Mouse (Mus musculus): ENCODE data around the gene 2310022A10Rik.

Gene 2310022A10Rik

DNA sequence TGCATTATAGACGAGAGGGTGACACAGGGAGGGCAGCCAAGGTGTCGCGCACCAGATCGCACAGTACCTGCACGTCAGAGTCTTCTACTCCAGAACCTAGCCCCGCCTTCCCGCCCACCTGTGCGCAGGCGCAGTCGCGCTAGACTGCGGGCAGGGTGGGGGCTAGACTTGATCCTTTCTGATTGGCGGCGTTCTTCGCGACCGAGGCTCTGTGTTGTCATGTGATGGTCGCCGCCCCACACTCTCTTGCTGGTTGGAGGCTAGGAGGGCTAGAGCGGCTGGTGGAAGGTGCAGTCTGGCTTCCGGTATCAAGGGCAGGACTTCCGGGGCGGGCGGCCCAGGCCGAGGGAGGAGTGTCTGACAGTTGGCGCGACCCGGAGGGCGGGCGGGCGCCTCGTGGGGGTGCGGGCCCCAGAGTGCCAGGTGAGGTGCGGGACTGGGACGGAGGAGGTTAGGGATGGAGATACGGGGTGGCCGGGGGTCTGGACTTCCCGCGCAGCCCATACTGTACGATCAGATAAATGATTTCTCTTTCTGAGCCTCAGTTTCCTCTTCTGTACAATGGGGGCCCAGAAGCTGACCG lies at the start of gene 2310022A10Rik, which contains the start of gene Pld3:
Gene 2310022A10Rik, plus strand, starts transcription at position 303 of the 583 bp plus-strand sequence.
Gene Pld3, minus strand, starts transcription at position 288 of the 583 bp plus-strand sequence.
- in situ Hi-C loops (cut with MboI, MseI): no loop called here

- in situ Hi-C loops (cut with MboI, MseI): no loop called here
These were observed 46.2 kb upstream of the 2310022A10Rik start for GRCm38 (mm10) chr7:27506765-27507370.

- in situ Hi-C loops (cut with MboI, MseI): no loop called here
These were observed 45.1 kb upstream of the 2310022A10Rik start for GRCm38 (mm10) chr7:27507711-27508647.

GRCm38 (mm10) chr7:27508648-27509005 lies 44.4 kb upstream of the 2310022A10Rik start:
- in situ Hi-C loops (cut with MboI, MseI): no loop called here

DNA sequence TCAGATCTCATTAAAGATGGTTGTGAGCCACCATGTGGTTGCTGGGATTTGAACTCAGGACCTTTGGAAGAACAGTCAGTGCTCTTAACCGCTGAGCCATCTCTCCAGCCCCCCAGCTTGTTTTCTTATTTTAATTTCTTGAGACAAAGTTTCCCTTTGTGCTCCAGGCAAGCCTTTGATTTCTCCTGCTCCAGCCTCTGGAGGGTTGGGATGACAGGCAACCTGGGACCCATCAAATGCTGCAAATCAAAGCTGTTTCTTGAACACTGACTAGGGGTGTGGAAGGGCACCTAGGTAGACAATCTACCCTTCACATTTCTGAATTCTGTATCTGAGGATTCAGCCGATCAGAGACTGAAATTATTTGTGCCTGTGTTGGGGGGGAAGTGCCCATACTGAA lies 42.2 kb upstream of the 2310022A10Rik start:
- in situ Hi-C loops (cut with MboI, MseI): no loop called here

- in situ Hi-C loops (cut with MboI, MseI): no loop called here
These were observed 38.1 kb upstream of the 2310022A10Rik start for GRCm38 (mm10) chr7:27514961-27515360.

GRCm38 (mm10) chr7:27518314-27518713 lies 34.7 kb upstream of the 2310022A10Rik start:
- in situ Hi-C loops (cut with MboI, MseI): no loop called here

DNA sequence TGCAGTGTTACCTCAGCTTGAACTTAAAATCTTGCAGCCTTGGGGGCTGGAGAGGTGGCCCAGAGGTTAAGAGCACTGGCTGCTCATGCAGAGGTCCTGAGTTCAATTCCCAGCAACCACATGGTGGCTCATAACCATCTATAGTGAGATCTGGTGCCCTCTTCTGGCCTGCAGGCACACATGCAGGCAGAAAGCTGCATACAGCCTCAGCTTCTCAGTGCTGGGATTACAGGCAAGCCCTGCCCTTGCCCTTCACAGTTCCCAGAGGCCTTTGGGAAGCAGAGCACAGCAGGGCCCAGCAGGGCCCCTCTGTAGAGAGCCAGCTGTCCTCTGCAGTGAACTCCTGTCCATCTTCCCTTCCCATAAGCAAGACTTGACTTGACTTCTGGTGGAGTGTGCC lies 32.9 kb upstream of the 2310022A10Rik start:
- in situ Hi-C loops (cut with MboI, MseI): loop anchor here in 1 of 2 experiments (10.0 kb wide), 1 partner anchor 595 kb away; no protein-coding TSS in a partner anchor

- in situ Hi-C loops (cut with MboI, MseI): loop anchor here in 1 of 2 experiments (10.0 kb wide), 1 partner anchor 594 kb away; no protein-coding TSS in a partner anchor
These were observed 32.4 kb upstream of the 2310022A10Rik start for GRCm38 (mm10) chr7:27520599-27520998.

- in situ Hi-C loops (cut with MboI, MseI): loop anchor here in 1 of 2 experiments (10.0 kb wide), 1 partner anchor 592 kb away; no protein-coding TSS in a partner anchor
These were observed 30.1 kb upstream of the 2310022A10Rik start, which contains the start of gene Hipk4 for GRCm38 (mm10) chr7:27522967-27523366. Gene Hipk4, plus strand, starts transcription at chr7:27523267.

DNA sequence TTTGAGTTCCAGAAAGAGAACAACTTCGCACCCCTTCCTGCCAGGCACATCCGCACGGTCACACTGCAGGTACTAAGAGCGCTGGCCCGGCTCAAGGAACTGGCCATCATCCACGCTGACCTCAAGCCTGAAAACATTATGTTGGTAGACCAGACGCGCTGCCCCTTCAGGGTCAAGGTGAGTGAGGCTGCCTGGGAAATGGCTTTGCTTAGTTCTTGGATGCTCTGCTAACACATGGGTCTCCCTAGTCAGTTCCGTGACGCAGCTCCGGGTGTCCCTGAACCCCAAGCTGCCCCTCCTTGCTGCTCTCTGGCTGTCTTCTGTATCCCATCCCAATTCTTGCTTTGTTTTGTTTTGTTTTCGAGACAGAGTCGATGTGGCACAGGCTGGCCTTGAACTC lies 29.2 kb upstream of the 2310022A10Rik start:
- in situ Hi-C loops (cut with MboI, MseI): loop anchor here in 1 of 2 experiments (10.0 kb wide), 1 partner anchor 591 kb away; no protein-coding TSS in a partner anchor

- in situ Hi-C loops (cut with MboI, MseI): loop anchor here (5.0 to 10.0 kb wide), 3 partner anchors 89 to 589 kb away; no protein-coding TSS in a partner anchor
These were observed 26.8 kb upstream of the 2310022A10Rik start for GRCm38 (mm10) chr7:27526039-27526827.

GRCm38 (mm10) chr7:27529070-27529469 lies 24.0 kb upstream of the 2310022A10Rik start:
- in situ Hi-C loops (cut with MboI, MseI): loop anchor here (5.0 to 10.0 kb wide), 3 partner anchors 92 to 586 kb away; no protein-coding TSS in a partner anchor

DNA sequence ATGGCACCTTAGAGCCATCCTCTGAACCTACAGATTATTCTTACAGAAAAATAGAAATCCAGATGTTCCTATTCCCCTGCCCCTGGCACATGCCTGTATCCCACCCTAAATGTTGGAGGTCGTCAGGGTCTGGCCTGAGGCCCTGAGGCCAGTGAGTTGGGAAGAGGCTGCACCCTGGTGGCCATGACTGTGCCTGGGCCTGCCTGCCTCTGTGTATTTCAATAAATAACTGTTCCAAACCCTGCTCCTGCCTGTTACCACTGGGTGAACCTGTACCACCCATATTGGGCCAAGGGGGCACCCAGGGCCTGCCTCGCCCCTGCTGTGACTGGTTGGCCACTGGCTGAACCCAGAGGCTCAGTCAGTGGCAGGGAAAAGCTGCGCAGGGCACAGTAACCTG lies 22.1 kb upstream of the 2310022A10Rik start:
- in situ Hi-C loops (cut with MboI, MseI): no loop called here

DNA sequence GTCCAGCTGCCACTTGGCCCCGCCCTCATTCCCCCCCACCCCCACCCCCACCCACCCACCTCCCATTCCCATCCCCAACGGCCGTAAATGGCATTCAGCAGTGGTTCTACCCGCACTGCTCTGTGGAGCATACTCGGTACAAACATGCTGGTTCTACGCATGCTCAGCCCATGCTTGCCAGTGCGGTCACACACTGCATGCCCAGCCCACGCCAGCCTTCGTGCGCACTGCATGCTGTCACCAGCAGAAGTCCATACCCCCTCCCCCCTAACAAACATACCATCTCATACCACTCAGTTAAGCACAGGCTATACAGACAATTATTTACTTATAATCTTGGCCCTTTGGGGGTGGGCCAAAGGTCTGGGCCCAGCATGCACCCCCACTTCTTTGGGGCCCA lies 21.3 kb upstream of the 2310022A10Rik start:
- in situ Hi-C loops (cut with MboI, MseI): no loop called here

- in situ Hi-C loops (cut with MboI, MseI): no loop called here
These were observed 20.5 kb upstream of the 2310022A10Rik start for GRCm38 (mm10) chr7:27532480-27533050.

- in situ Hi-C loops (cut with MboI, MseI): no loop called here
These were observed 17.6 kb upstream of the 2310022A10Rik start for GRCm38 (mm10) chr7:27535386-27535785.

DNA sequence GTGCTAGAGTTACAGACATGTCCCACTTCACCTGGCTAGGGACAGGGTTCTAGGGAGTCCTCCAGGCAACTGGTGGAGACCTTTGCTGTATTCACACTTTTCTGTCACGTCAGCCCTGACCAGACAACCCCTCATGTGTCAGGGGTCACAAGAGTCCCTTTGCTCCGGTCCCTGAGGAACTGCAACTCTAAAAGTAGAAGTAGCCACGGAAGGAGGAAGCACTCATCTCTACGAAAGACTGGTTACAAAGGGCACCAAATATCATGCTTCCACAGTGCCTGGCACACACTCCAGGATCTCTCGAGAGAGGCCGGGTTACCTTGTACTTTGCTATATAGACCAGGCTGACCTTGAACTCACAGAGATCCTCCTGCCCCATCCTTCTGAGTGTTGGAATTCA lies 16.4 kb upstream of the 2310022A10Rik start:
- in situ Hi-C loops (cut with MboI, MseI): no loop called here

DNA sequence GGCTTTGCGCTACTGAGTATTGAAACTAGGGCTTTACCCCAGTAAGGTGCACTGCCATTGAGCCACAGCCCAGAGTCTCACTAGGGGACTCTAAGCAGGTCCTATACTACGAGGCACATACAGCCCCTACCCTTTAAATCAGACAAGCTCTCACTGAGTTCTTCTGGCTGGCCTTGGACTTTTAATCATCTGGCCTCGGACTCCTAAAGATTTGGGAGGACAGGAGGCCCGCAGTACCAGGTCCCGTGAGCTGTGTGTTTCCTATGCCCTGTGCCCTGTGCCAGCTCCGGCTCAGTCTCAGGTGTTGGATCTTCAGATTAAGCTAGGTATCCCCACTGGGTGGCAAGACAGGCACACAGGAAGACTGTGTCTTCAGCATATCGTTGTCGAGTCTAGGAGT lies 15.0 kb upstream of the 2310022A10Rik start:
- in situ Hi-C loops (cut with MboI, MseI): no loop called here

DNA sequence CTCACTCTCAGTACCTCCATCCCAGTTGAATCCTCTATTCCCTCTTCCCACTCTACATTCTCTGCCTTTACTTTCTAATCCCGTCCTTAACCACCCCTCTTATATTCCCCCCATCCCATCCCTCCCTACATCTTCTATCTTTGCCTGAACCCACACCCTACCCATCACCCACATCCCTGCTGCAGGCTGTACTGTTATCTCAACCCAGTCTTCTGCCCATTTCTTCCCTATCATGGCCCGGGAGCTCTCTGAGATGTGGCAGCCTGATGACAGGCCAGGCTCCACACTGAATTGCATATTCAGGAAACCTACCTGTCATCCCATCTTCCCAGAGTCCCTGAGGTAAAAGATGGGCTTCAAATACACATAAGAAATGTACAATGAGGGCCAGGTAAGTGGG lies 14.2 kb upstream of the 2310022A10Rik start:
- in situ Hi-C loops (cut with MboI, MseI): no loop called here

DNA sequence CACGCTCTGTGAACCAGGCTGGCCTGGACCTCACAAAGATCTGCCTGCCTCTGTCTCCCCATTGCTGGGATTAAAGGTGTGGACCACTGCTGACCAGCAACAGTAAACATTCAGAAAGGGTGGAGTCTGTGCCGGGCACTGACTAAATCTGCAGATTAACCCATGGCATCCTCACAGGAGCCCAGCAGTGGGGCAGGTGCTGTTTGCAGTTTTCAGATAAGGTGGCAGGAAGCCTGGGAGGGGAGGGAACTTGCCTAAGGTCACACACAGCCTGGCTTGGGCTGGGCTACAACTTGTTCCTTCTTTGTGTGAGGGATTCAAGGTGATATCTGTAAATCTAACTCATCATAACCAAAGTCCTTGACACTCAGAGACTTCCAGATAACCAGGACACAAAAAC lies 12.5 kb upstream of the 2310022A10Rik start:
- in situ Hi-C loops (cut with MboI, MseI): no loop called here

All from T-helper 17 cell (primary cell).